Mouse (Mus musculus) liver, embryonic 13.5 days (tissue): ENCODE results near the gene Vmn2r61. TPM values are rescaled to one million over a fixed set of nuclear protein-coding genes. Genes with fewer than 3 reads are reported as not detected.

Experiments
- ATAC-seq: fragments of 200-750 bp; cut with Nextera tagmentation; 2 replicates; pipeline ENCODE4 v1.8.0; 2017; ENCODE audit warnings: low read depth, mild to moderate bottlenecking, moderate number of reproducible peaks, moderate library complexity
- DNase-seq: peaks from one replicate; pipeline ENCODE4 v3.0.0; 2022
- H3K27ac ChIP-seq: fragments of 300-500 bp; sonication (generic); 2 replicates; pipeline ENCODE4 v1.5.1; 2015; ENCODE audit warnings: moderate library complexity, mild to moderate bottlenecking, inconsistent platforms
- H3K27me3 ChIP-seq: fragments of 300-500 bp; sonication (generic); 2 replicates; pipeline ENCODE4 v1.6.1; 2015; ENCODE audit warnings: mild to moderate bottlenecking, inconsistent platforms
- H3K36me3 ChIP-seq: fragments of 300-500 bp; sonication (generic); 2 replicates; pipeline ENCODE4 v1.6.1; 2015; ENCODE audit warnings: mild to moderate bottlenecking, inconsistent platforms
- H3K4me1 ChIP-seq: fragments of 300-500 bp; sonication (generic); replicated peaks from 2 replicates; pipeline ENCODE4 v1.6.1; 2015; ENCODE audit warnings: inconsistent platforms
- H3K4me2 ChIP-seq: fragments of 300-500 bp; sonication (generic); 2 replicates; pipeline ENCODE4 v1.6.1; 2015; ENCODE audit warnings: inconsistent platforms, mild to moderate bottlenecking, moderate library complexity
- H3K4me3 ChIP-seq: fragments of 300-500 bp; sonication (generic); replicated peaks from 2 replicates; pipeline ENCODE4 v1.5.1; 2015; ENCODE audit warnings: mild to moderate bottlenecking, inconsistent platforms
- H3K9ac ChIP-seq: fragments of 300-500 bp; sonication (generic); 2 replicates; pipeline ENCODE4 v1.6.1; 2015; ENCODE audit warnings: mild to moderate bottlenecking, inconsistent platforms
- H3K9me3 ChIP-seq: fragments of 300-500 bp; sonication (generic); replicated peaks from 2 replicates; pipeline ENCODE4 v1.6.1; 2016; ENCODE audit warnings: inconsistent platforms
- WGBS: fragments of 180-500 bp; shearing (Covaris S2); methylation state at CpG from one replicate; pipeline ENCODE4 v1.1.7; 2015; ENCODE audit not compliant: insufficient replicate concordance; 5-methylcytosine and 5-hydroxymethylcytosine counted together
- polyA plus RNA-seq: library from polyadenylated mRNA; unstranded; fragments of >200 nt; fragmentation: Nextera tagmentation; extraction: Ambion mirVana; gene quantifications from 2 replicates; pipeline ENCODE4 v1.2.1, GENCODE M21; 2015

Vmn2r61 gene
- not detected in 2 replicates for polyA plus RNA-seq

- no peak for ATAC-seq
- DNase-seq, result no peak
- Histone ChIP-seq H3K27me3 (no peaks in the 10 kb centered on the region), H3K36me3 (no peaks in the 10 kb centered on the region), H3K4me3 (no peak within 1 kb of the TSS), H3K9me3 (peaks cover 8% of the 10 kb centered on the region; the same call in 1 of the 2 replicates), H3K9ac (no peak within 1 kb of the TSS), H3K27ac (no peak within 1 kb of the TSS), H3K4me2 (no peak within 1 kb of the TSS), H3K4me1 (no peaks in the 10 kb centered on the region)
- WGBS, result 50% methylated on average over 1 of the region's 1 CpGs
These were observed at the start of gene Vmn2r61 for GRCm38 (mm10) chr7:42259753-42260152. TSS of gene Vmn2r61 (plus strand) at chr7:42260053.

Other genes starting within 250 kb of the Vmn2r61 start
- not detected in 2 replicates for gene Vmn2r59, start 201.0 kb upstream of the Vmn2r61 start, polyA plus RNA-seq
- not detected in 2 replicates for gene Vmn2r60, start 152.3 kb upstream of the Vmn2r61 start, polyA plus RNA-seq
- gene 4933421I07Rik, start 188.1 kb downstream of the Vmn2r61 start, polyA plus RNA-seq, result not detected in 2 replicates
- 3.6 and 4.5 TPM in 2 replicates for gene Zfp141, start 245.7 kb downstream of the Vmn2r61 start, polyA plus RNA-seq